Mouse (Mus musculus) liver (tissue): ENCODE results near the gene Glrp1.

ENCODE experiments used
- DNase-seq: peaks from one replicate; pipeline ENCODE4 v3.0.0-alpha.2; 2020; ENCODE audit warnings: mixed read lengths

Glrp1 gene

DNA sequence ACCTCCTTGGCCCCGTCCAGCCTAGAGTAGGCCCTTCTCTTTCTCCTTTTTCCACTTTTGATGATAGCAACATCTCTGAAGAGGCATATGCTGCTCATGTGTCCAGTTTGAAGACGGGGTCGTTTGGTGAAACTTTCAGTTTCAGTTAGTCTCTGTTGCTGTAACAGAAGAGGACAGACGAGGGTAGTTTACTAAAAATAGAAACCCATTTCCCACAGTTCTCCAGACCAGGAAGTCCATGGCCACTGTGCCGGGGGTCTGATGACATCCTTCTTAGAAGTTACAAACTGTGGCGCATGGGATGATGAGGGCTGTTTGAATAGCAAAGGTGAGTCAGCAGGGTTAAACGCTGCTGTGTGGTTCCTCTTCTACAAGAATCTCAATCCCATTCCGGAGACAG, at the start of gene Glrp1:
Glrp1 (minus strand) TSS at position 278 of the 400 bp plus-strand sequence.
- DNase-seq: no peak

- peak; percentile 19 for DNase-seq
Measured at GRCm38 (mm10) chr1:88559258-88559657, 49.4 kb upstream of the Glrp1 start.

DNA sequence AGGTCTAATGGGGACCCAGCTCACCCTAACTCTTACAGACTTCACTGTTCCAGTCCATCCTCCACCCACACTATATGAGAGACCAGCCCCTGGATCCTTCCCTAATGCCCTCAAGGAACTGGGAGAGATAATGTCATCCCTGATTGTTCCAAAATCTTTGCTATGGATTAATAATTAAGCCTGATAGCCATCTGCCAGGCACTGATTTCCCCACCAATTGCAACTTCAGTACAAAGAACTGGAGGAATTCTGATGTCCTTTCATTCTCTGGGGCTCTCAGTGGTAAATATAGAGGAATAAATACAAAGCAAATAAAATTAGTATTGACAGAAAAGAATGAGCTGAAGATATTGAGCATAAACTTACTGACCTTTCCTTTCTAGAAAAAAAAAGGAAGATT, 48.9 kb upstream of the Glrp1 start:
- no peak for DNase-seq

DNA sequence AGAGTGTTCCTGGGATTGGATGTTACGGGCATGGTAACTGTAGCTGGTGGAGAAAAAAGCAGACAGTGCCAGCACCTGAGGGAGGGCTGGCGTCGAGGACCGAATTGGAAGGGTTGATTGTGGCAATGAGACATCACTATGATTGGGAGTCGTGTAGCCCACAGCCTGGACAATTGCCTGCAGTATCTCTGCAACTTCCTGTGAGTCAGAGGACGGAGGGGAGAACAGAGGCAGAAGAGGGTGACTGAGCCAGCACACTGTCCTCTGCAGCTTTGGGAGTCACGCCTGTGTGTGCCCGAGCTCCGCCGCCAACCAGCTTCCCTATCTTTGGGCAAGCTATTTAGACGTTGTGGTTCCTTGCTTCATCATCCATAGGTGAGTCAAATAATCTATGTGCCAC, 46.5 kb upstream of the Glrp1 start:
- DNase-seq: no peak

DNA sequence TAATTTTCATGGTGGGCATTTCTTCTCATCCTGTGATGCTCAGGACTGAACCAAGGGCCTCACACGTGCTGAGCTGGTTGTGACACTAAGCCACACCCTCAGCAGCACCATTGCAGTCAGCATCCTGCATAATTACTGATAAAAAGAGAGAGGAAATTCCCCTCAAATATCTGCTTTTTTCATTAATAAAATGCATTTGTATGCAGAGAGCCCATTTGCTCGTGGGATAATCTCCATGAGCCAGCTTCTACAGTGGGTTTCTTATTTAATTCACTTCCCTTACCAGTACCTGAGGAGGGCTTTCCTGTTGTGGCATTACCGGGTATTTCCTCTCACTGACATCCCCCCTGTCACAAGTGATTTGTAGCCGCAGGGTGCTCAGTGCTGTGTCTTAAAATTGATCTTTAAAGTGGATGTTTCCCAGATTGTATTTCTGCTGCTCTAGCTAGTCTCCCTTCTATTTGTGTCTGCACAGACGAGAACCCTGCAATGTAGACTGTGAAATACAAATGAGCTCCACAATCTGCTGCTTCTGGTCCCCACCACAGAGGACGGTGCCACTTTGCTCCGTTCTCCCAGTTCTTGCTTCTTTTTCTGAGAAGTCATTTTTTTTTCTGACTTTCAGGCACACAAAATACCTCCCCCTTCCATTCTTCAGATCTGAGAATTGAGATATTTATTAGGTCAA, 43.8 kb upstream of the Glrp1 start:
- peak; percentile 10 for DNase-seq

- DNase-seq: no peak
Measured at GRCm38 (mm10) chr1:88549263-88549662, 39.4 kb upstream of the Glrp1 start.

GRCm38 (mm10) chr1:88547172-88547571, 37.3 kb upstream of the Glrp1 start:
- DNase-seq: no peak

- no peak for DNase-seq
Measured at GRCm38 (mm10) chr1:88543608-88544007, 33.7 kb upstream of the Glrp1 start.

DNA sequence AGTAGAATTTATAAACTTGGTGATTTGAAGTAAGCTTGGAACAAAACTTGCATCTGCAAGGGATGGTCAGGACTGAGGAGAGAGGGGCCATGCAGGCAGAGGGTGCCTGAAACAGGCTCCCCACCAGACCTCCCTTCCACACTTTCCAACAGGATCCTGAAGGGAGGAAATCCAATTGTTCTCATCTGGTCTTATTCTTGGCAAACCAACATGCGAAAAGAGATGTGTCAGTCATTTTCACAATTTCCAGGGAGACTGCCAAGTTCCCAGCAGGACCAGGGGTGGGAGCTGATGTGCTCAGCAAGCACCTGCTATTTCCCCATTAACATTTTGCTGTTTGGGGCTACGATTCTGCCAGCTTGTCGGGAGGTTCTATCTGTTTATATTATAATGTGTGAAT, 30.0 kb upstream of the Glrp1 start:
- no peak for DNase-seq

- no peak for DNase-seq
Measured at GRCm38 (mm10) chr1:88539256-88539655, 29.4 kb upstream of the Glrp1 start.

DNA sequence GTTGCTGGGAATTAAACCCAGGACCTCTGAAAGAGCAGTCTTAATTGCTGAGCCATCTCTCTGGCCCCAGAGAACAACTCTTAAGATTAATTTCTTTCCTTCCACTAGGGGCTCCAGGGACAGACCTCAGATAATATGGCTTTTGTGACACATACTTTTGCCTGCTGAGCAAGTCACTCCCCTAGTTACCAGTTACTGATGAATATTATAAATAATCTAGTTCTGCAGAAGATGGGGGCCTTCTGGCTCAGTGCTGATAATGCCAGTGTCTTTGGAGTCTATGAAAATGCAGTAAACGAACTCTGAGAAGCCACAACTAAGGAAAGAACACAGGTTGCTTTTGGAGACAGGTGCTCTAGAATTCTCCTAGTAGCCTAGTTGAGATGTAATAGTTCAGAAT, 26.4 kb upstream of the Glrp1 start:
- DNase-seq: no peak

GRCm38 (mm10) chr1:88534091-88534490, 24.2 kb upstream of the Glrp1 start:
- DNase-seq: no peak

DNA sequence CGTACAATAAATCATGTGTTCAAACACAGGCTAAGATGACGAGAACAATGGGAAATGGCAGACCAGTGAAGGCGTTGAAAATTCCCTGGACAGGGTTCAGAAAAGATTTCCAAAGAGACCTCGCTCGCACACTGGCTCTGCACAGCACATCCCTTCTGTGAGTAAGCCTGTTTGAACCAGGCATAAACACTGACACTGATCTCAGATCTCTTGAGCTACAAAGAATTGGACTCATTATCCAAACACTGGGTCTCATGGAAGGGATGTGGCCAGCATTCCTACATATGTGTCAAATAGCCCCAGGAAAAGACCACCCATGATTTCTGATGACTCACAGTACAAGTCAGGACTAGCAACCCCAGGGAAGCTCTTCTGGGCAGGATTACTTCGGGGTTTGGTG, 16.3 kb upstream of the Glrp1 start:
- no peak for DNase-seq

- no peak for DNase-seq
Measured at GRCm38 (mm10) chr1:88525622-88526021, 15.8 kb upstream of the Glrp1 start.

- no peak for DNase-seq
Measured at GRCm38 (mm10) chr1:88521170-88521747, 11.4 kb upstream of the Glrp1 start.

GRCm38 (mm10) chr1:88513613-88514012, 3.7 kb upstream of the Glrp1 start:
- no peak for DNase-seq

GRCm38 (mm10) chr1:88507886-88508285, 2.0 kb downstream of the Glrp1 start:
- DNase-seq: no peak

GRCm38 (mm10) chr1:88507214-88507613, 2.7 kb downstream of the Glrp1 start:
- DNase-seq: no peak

GRCm38 (mm10) chr1:88506412-88506811, 3.5 kb downstream of the Glrp1 start:
- DNase-seq: no peak

DNA sequence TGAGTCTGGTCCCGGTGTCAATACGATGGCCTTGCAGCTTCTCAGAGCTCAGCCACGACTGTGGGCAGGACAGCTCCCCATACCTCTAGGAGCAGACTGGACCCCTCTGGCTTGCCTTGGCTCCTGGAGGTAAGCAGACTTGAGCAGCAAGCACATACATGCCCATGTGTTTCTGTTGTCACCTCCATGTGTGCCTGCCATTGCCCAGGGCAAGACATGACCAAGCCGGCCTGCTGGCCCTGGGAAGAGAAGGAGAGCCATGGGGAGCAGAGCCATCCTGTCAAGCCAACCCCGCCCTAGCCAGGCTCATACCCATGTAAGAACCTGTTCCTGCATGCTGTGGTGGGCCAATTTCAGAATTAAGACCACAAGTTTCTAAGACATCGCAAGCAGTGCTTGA, 4.2 kb downstream of the Glrp1 start:
- DNase-seq: no peak

GRCm38 (mm10) chr1:88504531-88504945, 5.3 kb downstream of the Glrp1 start:
- no peak for DNase-seq

DNA sequence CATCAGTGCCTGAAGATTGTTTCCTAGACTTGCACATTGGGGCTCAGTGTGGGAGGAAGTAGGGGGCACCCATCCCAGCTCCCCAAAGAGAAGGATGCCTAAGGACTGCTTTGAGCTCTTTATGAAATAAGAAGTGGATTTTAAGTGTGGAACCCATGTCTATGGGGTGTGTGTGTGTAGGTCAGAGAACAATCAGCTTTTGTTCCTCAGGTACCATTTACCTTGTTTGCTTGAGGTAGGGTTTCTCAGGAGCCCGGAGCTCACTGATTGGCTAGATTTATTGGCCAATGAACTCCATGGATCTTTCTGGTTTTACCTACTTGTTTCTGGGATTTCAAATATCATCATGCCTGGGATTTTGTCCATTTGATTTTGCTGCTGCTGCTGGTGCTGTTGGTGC, 7.0 kb downstream of the Glrp1 start:
- DNase-seq: no peak

DNA sequence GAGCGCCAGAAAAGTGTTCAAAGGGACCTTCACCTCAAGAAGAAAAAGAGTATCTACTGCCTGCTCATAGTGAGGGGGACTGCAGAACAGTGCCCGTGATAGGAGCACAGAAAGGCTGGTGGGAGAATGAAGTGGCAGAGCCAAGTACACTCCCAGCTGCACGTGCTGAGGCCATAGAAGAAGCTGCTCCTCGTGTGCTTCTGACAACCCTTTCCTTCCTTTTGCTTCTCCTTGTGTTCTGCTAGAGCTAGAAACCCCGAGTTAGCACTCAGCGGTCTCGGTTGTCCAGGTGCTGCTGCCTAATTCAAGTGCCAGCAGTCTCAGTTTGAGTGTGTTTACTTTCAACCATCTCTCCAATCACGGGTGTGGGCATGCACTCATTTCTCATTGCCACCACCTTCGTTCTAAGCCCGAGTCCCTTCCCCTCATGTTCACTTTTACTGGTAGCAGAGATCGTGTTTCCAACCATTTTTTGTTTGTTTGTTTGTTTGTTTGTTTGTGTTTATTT, 10.6 kb downstream of the Glrp1 start:
- no peak for DNase-seq

- DNase-seq: no peak
Measured at GRCm38 (mm10) chr1:88497407-88497806, 12.5 kb downstream of the Glrp1 start.

- DNase-seq: peak; percentile 47
Measured at GRCm38 (mm10) chr1:88492415-88492814, 17.5 kb downstream of the Glrp1 start.
